Mouse (Mus musculus) heart, embryonic 12.5 days (tissue): ENCODE data around the gene Dgkq. TPM values are rescaled to one million over a fixed set of nuclear protein-coding genes. Genes with fewer than 3 reads are reported as not detected.

ENCODE experiments used
- ATAC-seq: fragments of 200-750 bp; cut with Nextera tagmentation; 2 replicates; pipeline ENCODE4 v1.8.0; 2017; ENCODE audit warnings: moderate TSS enrichment, moderate library complexity; ENCODE audit not compliant: insufficient number of reproducible peaks, low FRiP score
- H3K27ac ChIP-seq: fragments of 300-500 bp; sonication (generic); 2 replicates; pipeline ENCODE4 v1.5.1; 2016; ENCODE audit warnings: mild to moderate bottlenecking, moderate library complexity; ENCODE audit not compliant: poor library complexity, severe bottlenecking
- H3K27me3 ChIP-seq: fragments of 300-500 bp; sonication (generic); replicated peaks from 2 replicates; pipeline ENCODE4 v1.6.1; 2016; ENCODE audit warnings: mild to moderate bottlenecking, moderate library complexity
- H3K36me3 ChIP-seq: fragments of 300-500 bp; sonication (generic); 2 replicates; pipeline ENCODE4 v1.6.1; 2016; ENCODE audit warnings: mild to moderate bottlenecking, moderate library complexity
- H3K4me1 ChIP-seq: fragments of 300-500 bp; sonication (generic); replicated peaks from 2 replicates; pipeline ENCODE4 v1.6.1; 2016; ENCODE audit warnings: mild to moderate bottlenecking
- H3K4me2 ChIP-seq: fragments of 300-500 bp; sonication (generic); 2 replicates; pipeline ENCODE4 v1.6.1; 2016; ENCODE audit warnings: mild to moderate bottlenecking, moderate library complexity
- H3K4me3 ChIP-seq: fragments of 300-500 bp; sonication (generic); 2 replicates; pipeline ENCODE4 v1.5.1; 2016; ENCODE audit warnings: mild to moderate bottlenecking
- H3K9ac ChIP-seq: fragments of 300-500 bp; sonication (generic); 2 replicates; pipeline ENCODE4 v1.6.1; 2016; ENCODE audit warnings: mild to moderate bottlenecking, moderate library complexity
- H3K9me3 ChIP-seq: fragments of 300-500 bp; sonication (generic); replicated peaks from 2 replicates; pipeline ENCODE4 v1.6.1; 2016; ENCODE audit warnings: mild to moderate bottlenecking, moderate library complexity
- WGBS: fragments of 180-500 bp; shearing (Covaris S2); methylation state at CpG from one replicate; pipeline ENCODE4 v1.1.7; 2016; 5-methylcytosine and 5-hydroxymethylcytosine counted together
- polyA plus RNA-seq: library from polyadenylated mRNA; unstranded; fragments of >200 nt; fragmentation: Nextera tagmentation; extraction: Ambion mirVana; gene quantifications from 2 replicates; pipeline ENCODE4 v1.2.1, GENCODE M21; 2016

The Dgkq gene
- polyA plus RNA-seq, 1 experiment from 2014 or later: 9.4 TPM

- no peak overlapping the region for H3K4me2 ChIP-seq
- no peak overlapping the region for H3K9ac ChIP-seq
- no peaks in the 10 kb centered on the region for H3K27me3 ChIP-seq
- ATAC-seq: no peak
- H3K36me3 ChIP-seq: no peaks in the 10 kb centered on the region
- WGBS: 75% methylated on average over 5 of the region's 5 CpGs
- no peak overlapping the region for H3K4me3 ChIP-seq
- H3K4me1 ChIP-seq: peaks cover 21% of the 10 kb centered on the region
- no peak overlapping the region for H3K27ac ChIP-seq
- H3K9me3 ChIP-seq: no peaks in the 10 kb centered on the region
Observed at GRCm38 (mm10) chr5:108689091-108689490, 19.6 kb upstream of the Dgkq start.

- Histone ChIP-seq H3K9me3 (no peaks in the 10 kb centered on the region), H3K27ac (no peak overlapping the region), H3K4me1 (peaks cover 18% of the 10 kb centered on the region), H3K4me2 (no peak overlapping the region), H3K36me3 (0 out of 2 replicates have a peak, but pooled peaks cover 2% of the 10 kb centered on the region), H3K27me3 (no peaks in the 10 kb centered on the region), H3K9ac (no peak overlapping the region), H3K4me3 (no peak overlapping the region)
- no peak for ATAC-seq
- 86% methylated on average over 6 of the region's 6 CpGs for WGBS
Observed at GRCm38 (mm10) chr5:108680871-108681270, 11.4 kb upstream of the Dgkq start.

DNA sequence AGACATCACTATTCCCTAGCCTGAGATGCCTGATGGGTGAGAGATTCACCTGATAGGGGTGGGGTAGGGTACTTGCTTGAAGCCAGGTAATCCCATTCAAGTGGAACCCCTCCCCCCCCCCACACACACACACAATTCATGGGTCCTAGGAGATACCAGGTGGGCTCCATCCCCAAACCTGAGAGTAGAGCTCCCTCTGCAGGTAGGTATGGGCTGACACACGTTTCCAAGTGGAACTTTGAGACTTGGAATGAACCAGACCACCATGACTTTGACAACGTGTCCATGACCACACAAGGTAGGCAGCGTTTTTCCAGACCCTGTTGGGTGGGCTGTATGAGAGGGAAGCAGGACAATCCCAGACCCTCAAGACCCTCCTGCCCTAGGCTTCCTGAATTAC lies 10.4 kb upstream of the Dgkq start:
- 0 out of 2 replicates have a peak, but pooled peaks cover 2% of the 10 kb centered on the region for H3K36me3 ChIP-seq
- H3K27ac ChIP-seq: no peak overlapping the region
- no peaks in the 10 kb centered on the region for H3K27me3 ChIP-seq
- 51% methylated on average over 3 of the region's 3 CpGs for WGBS
- H3K4me3 ChIP-seq: no peak overlapping the region
- ATAC-seq: no peak
- H3K4me1 ChIP-seq: peaks cover 18% of the 10 kb centered on the region
- H3K9me3 ChIP-seq: no peaks in the 10 kb centered on the region
- no peak overlapping the region for H3K9ac ChIP-seq
- no peak overlapping the region for H3K4me2 ChIP-seq

DNA sequence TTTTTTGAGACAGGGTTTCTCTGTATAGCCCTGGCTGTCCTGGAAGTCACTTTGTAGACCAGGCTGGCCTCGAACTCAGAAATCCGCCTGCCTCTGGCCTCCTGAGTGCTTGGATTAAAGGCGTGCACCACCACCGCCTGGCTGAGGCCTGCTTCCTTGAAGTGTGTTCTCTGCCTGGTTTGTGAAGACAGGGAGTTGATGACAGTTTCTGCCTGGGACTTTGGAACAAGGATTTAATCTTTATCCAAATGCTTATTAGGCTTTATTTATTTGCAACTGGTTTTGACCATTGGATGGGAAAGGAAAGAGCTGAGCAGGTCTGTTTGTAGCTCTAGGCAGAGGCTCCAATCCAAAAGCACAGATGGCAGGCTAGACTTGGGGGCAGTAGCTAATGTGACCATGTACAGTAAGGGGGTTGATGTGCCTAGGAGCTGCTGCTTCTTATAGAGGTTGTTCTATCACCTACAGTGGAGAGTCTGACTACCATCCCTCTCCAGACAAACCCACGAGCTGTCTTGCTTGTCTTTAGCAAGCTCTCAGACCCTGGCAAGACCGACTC lies 8.9 kb upstream of the Dgkq start:
- no peak overlapping the region for H3K27ac ChIP-seq
- WGBS: 88% methylated on average over 6 of the region's 6 CpGs
- ATAC-seq: no peak

GRCm38 (mm10) chr5:108677605-108678295 lies 8.3 kb upstream of the Dgkq start:
- peak; percentile 83 for ATAC-seq
- WGBS: 4% methylated on average over 25 of the region's 25 CpGs
- Histone ChIP-seq H3K9ac (peak overlapping the region; percentile 72), H3K4me3 (peak overlapping the region; percentile 48), H3K27me3 (no peaks in the 10 kb centered on the region), H3K4me1 (peaks cover 18% of the 10 kb centered on the region), H3K4me2 (peak overlapping the region; percentile 89), H3K36me3 (peaks cover 14% of the 10 kb centered on the region), H3K27ac (peak overlapping the region; percentile 70), H3K9me3 (no peaks in the 10 kb centered on the region)

More for the DNA sequence above, 8.9 kb upstream of the Dgkq start:
- Histone ChIP-seq H3K9me3 (no peaks in the 10 kb centered on the region), H3K4me3 (no peak overlapping the region), H3K4me1 (peaks cover 18% of the 10 kb centered on the region), H3K36me3 (peaks cover 9% of the 10 kb centered on the region), H3K27me3 (no peaks in the 10 kb centered on the region), H3K9ac (no peak overlapping the region), H3K4me2 (no peak overlapping the region)

- Histone ChIP-seq H3K9me3 (no peaks in the 10 kb centered on the region), H3K4me2 (peak overlapping the region; percentile 89), H3K36me3 (peaks cover 23% of the 10 kb centered on the region), H3K4me1 (peaks cover 18% of the 10 kb centered on the region), H3K27ac (peak overlapping the region; percentile 70), H3K27me3 (no peaks in the 10 kb centered on the region), H3K9ac (peak overlapping the region; percentile 72), H3K4me3 (peak overlapping the region; percentile 48)
- ATAC-seq: peak; percentile 66; the same call in 1 of the 2 replicates
- 9% methylated on average over 5 of the region's 5 CpGs for WGBS
Observed at GRCm38 (mm10) chr5:108676772-108677498, 7.5 kb upstream of the Dgkq start.

- Histone ChIP-seq H3K36me3 (peaks cover 32% of the 10 kb centered on the region), H3K4me1 (peaks cover 21% of the 10 kb centered on the region), H3K4me2 (no peak within 1 kb of the TSS), H3K9me3 (no peaks in the 10 kb centered on the region), H3K9ac (no peak within 1 kb of the TSS), H3K27me3 (no peaks in the 10 kb centered on the region), H3K4me3 (no peak within 1 kb of the TSS), H3K27ac (no peak within 1 kb of the TSS)
- ATAC-seq: no peak
- WGBS: 76% methylated on average over 9 of the region's 9 CpGs
Observed at GRCm38 (mm10) chr5:108675251-108675816, 5.9 kb upstream of the Dgkq start, which contains the start of gene Slc26a1. Gene Slc26a1, minus strand, starts transcription at chr5:108675569.

DNA sequence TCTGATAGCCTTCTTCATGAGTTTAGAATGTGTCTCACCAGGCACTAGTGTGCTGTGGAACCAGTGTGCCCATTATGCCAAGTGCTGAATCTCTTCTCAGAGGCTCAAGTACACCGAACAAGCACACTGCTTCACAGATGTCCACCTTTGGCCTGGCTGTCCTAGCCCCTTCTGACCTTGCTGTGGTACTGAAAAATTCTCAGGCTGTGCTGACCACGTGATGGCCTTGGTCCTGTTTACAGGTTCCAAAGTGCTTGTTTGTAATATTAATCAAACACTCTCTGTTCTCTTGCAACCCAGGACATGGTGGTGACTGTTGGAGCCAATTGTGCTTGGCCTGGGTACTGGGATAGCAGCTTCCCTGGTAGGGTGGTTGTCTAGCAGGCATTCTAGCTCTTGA lies 5.2 kb upstream of the Dgkq start:
- Histone ChIP-seq H3K27me3 (no peaks in the 10 kb centered on the region), H3K4me1 (peaks cover 28% of the 10 kb centered on the region), H3K4me2 (no peak overlapping the region), H3K27ac (no peak overlapping the region), H3K9ac (no peak overlapping the region), H3K9me3 (no peaks in the 10 kb centered on the region), H3K4me3 (no peak overlapping the region), H3K36me3 (peaks cover 32% of the 10 kb centered on the region)
- no peak for ATAC-seq
- WGBS: 75% methylated on average over 2 of the region's 2 CpGs

GRCm38 (mm10) chr5:108671757-108672156 lies 2.3 kb upstream of the Dgkq start:
- no peak overlapping the region for H3K4me3 ChIP-seq
- no peak overlapping the region for H3K9ac ChIP-seq
- H3K4me2 ChIP-seq: no peak overlapping the region
- no peak overlapping the region for H3K27ac ChIP-seq
- peaks cover 32% of the 10 kb centered on the region for H3K36me3 ChIP-seq
- H3K4me1 ChIP-seq: peaks cover 19% of the 10 kb centered on the region
- WGBS: 86% methylated on average over 12 of the region's 12 CpGs
- H3K9me3 ChIP-seq: no peaks in the 10 kb centered on the region
- ATAC-seq: no peak
- no peaks in the 10 kb centered on the region for H3K27me3 ChIP-seq

DNA sequence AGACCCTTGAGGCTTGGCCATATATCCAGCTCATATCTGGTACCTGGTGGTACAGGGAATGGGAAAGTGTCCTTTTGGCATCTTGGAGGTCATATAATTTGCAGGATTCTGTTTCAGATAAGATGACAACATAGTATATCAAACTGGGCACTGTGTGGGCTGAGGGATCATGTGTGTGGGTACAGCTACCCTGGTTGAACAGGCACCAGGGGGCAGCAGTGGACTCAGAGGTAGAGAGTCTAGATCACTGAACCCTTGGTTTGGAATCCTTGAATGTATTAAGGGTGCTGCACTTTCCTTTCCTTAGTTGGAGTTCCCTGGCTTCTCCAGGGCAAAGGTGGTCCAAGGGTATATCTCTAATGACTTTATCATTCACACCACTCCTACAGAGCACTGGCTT lies 1.3 kb upstream of the Dgkq start:
- peaks cover 32% of the 10 kb centered on the region for H3K36me3 ChIP-seq
- no peak overlapping the region for H3K9ac ChIP-seq
- H3K4me1 ChIP-seq: peaks cover 14% of the 10 kb centered on the region
- H3K4me3 ChIP-seq: no peak overlapping the region
- H3K9me3 ChIP-seq: no peaks in the 10 kb centered on the region
- no peaks in the 10 kb centered on the region; the same call in 1 of the 2 replicates for H3K27me3 ChIP-seq
- no peak overlapping the region for H3K4me2 ChIP-seq
- ATAC-seq: 0 out of 2 replicates have a peak, but pooled peaks have one; percentile 31
- H3K27ac ChIP-seq: no peak overlapping the region

DNA sequence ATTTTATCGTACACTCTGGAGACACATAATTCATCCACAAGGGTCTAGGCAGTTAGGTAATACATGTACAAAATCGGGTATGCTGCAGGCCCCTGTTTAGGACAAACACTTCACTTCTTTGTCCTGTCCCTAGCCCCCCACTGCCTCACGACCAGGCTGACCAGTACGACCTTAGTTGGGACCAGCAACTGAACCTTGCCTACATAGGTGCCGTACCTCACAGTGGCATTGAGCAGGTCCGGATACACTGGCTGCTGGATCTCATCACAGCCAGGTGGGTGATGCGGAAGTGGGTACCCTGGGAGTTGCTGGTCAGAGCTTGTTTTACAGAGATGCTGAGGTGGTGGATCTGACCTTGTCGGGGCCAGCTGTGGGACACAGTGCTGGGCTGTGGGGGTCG lies 514 bp upstream of the Dgkq start:
- Histone ChIP-seq H3K4me3 (peak overlapping the region; percentile 72; the same call in 1 of the 2 replicates), H3K4me2 (peak overlapping the region; percentile 76), H3K4me1 (peaks cover 14% of the 10 kb centered on the region), H3K9ac (peak overlapping the region; percentile 84), H3K36me3 (peaks cover 32% of the 10 kb centered on the region), H3K9me3 (no peaks in the 10 kb centered on the region), H3K27ac (peak overlapping the region; percentile 87; the same call in 1 of the 2 replicates), H3K27me3 (peaks cover 1% of the 10 kb centered on the region; the same call in 1 of the 2 replicates)
- ATAC-seq: no peak
- WGBS: 77% methylated on average over 9 of the region's 9 CpGs
